15 mouse cellular contexts compared by ENCODE assay signal in the genomic region with DNA sequence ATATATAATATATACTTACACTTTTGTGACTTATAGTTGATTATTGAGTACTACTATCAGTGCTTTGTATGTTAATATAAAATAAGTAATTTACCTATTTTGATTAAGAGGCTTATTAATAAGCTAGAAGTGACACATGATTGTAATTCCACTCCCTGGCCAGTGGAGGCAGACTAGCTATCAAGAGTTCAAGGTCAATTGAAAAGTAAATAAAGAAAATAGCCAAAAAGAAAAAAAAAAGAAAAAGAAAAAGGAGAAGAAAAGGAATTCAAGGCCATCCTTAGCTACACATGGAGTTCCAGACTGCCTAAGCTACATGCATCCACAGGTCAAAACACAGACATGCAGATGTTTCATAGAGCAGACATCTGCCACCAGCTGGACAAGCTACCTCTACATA. TPM values are rescaled to one million over a fixed set of nuclear protein-coding genes. Genes with fewer than 3 reads are reported as not detected.
DNase-seq lines count a peak whose midpoint lies in the region; ATAC-seq and TF ChIP-seq lines count a peak whose summit lies in the region.
"Had no signal": no experiment of that assay in that cellular context is flagged by ENCODE, and none has a peak within 500 bp of the region (broad histone marks: within the 10 kb centered on the region; RNA-seq: fewer than 3 reads in every experiment).

No protein-coding gene starts in this region.

- H3K4me2 ChIP-seq in heart, postnatal 0 days (ENCODE audit: low read depth, low read length) = no peak overlapping the region
- no peak overlapping the region for H3K4me2 ChIP-seq in midbrain, embryonic 14.5 days (ENCODE audit: low read length)
- H3K4me2 ChIP-seq in midbrain, embryonic 16.5 days (ENCODE audit: low read length) = no peak overlapping the region
- no peak overlapping the region for H3K4me2 ChIP-seq in midbrain, embryonic 15.5 days
- H3K4me2 ChIP-seq: lung, embryonic 15.5 days; neural tube, embryonic 15.5 days had no signal

- no peak for TF ChIP-seq EP300 in heart, postnatal 0 days (IDR thresholded peaks at IDR 0.05; ENCODE audit: low read depth)

- TF ChIP-seq CTCF in heart, postnatal 0 days (IDR thresholded peaks at IDR 0.05; ENCODE audit: low read depth) = peak; percentile 28

- in situ Hi-C loops in ES-E14 (cut with MboI; ENCODE audit: low sequenced_read_pairs in 2 of 2, unreplicated experiment in 2 of 2) = no loop called here

- no peaks in the 10 kb centered on the region for H3K27me3 ChIP-seq in heart, postnatal 0 days (ENCODE audit: control insufficient read depth, insufficient read depth, low read length)
- no peaks in the 10 kb centered on the region for H3K27me3 ChIP-seq in midbrain, embryonic 14.5 days (ENCODE audit: control insufficient read depth, insufficient read depth, low read length)
- no peaks in the 10 kb centered on the region for H3K27me3 ChIP-seq in midbrain, embryonic 16.5 days (ENCODE audit: control insufficient read depth, insufficient read depth, low read depth, low read length)
- H3K27me3 ChIP-seq in midbrain, embryonic 15.5 days (replicated peaks) = no peaks in the 10 kb centered on the region
- H3K27me3 ChIP-seq: lung, embryonic 15.5 days; neural tube, embryonic 15.5 days had no signal

- no peak overlapping the region for H3K9ac ChIP-seq in heart, postnatal 0 days (replicated peaks; ENCODE audit: low read depth, low read length)
- no peak overlapping the region for H3K9ac ChIP-seq in midbrain, embryonic 14.5 days (replicated peaks; ENCODE audit: low read length)
- H3K9ac ChIP-seq in midbrain, embryonic 16.5 days (ENCODE audit: low read depth, low read length) = no peak overlapping the region
- no peak overlapping the region for H3K9ac ChIP-seq in ES-E14 (ENCODE audit: insufficient read depth, low read depth, low read length, poor library complexity, severe bottlenecking)
- no peak overlapping the region for H3K9ac ChIP-seq in midbrain, embryonic 15.5 days
- H3K9ac ChIP-seq: lung, embryonic 15.5 days; neural tube, embryonic 15.5 days had no signal

- no peaks in the 10 kb centered on the region for H3K36me3 ChIP-seq in heart, postnatal 0 days (replicated peaks; ENCODE audit: control insufficient read depth, insufficient read depth, low read length)
- H3K36me3 ChIP-seq in midbrain, embryonic 14.5 days (ENCODE audit: control insufficient read depth, insufficient read depth, low read length) = no peaks in the 10 kb centered on the region
- H3K36me3 ChIP-seq in midbrain, embryonic 16.5 days (ENCODE audit: control insufficient read depth, insufficient read depth, low read length) = no peaks in the 10 kb centered on the region
- H3K36me3 ChIP-seq in ES-E14 (ENCODE audit: control insufficient read depth, insufficient read depth, low read length, poor library complexity, severe bottlenecking) = no peaks in the 10 kb centered on the region
- no peaks in the 10 kb centered on the region for H3K36me3 ChIP-seq in midbrain, embryonic 15.5 days (replicated peaks)
- H3K36me3 ChIP-seq: lung, embryonic 15.5 days; midbrain, embryonic 10.5 days; neural tube, embryonic 15.5 days had no signal

- intact Hi-C loops in heart, postnatal 10 days (cut with DNase I) = no loop called here

- ATAC-seq in heart, postnatal 0 days (ENCODE audit: insufficient read depth, low read depth) = no peak
- no peak for ATAC-seq in midbrain, embryonic 14.5 days (ENCODE audit: low FRiP score, low TSS enrichment)
- no peak for ATAC-seq in midbrain, embryonic 16.5 days
- no peak for ATAC-seq in midbrain, embryonic 15.5 days (replicated peaks)
- ATAC-seq: hindbrain, embryonic 16.5 days had no signal

- H3K9me3 ChIP-seq in heart, postnatal 0 days (replicated peaks; ENCODE audit: control insufficient read depth, low read length) = no peaks in the 10 kb centered on the region
- H3K9me3 ChIP-seq in midbrain, embryonic 14.5 days (ENCODE audit: control insufficient read depth, low read length) = no peaks in the 10 kb centered on the region
- H3K9me3 ChIP-seq in midbrain, embryonic 16.5 days (replicated peaks; ENCODE audit: control insufficient read depth, low read length, poor library complexity, severe bottlenecking) = no peaks in the 10 kb centered on the region
- no peaks in the 10 kb centered on the region for H3K9me3 ChIP-seq in ES-E14 (ENCODE audit: control insufficient read depth, insufficient read depth, low read depth, low read length)
- H3K9me3 ChIP-seq in midbrain, embryonic 15.5 days = no peaks in the 10 kb centered on the region
- H3K9me3 ChIP-seq: lung, embryonic 15.5 days; midbrain, embryonic 10.5 days; neural tube, embryonic 15.5 days had no signal

- no peak overlapping the region for H3K27ac ChIP-seq in heart, postnatal 0 days (ENCODE audit: low read depth)
- H3K27ac ChIP-seq in midbrain, embryonic 14.5 days (replicated peaks; ENCODE audit: low read depth, low read length) = no peak overlapping the region
- H3K27ac ChIP-seq in midbrain, embryonic 16.5 days (ENCODE audit: low read length) = no peak overlapping the region
- H3K27ac ChIP-seq in ES-E14 (ENCODE audit: insufficient read depth, low read depth, low read length, poor library complexity, severe bottlenecking) = no peak overlapping the region
- no peak overlapping the region for H3K27ac ChIP-seq in midbrain, embryonic 15.5 days
- H3K27ac ChIP-seq: lung, embryonic 15.5 days; midbrain, embryonic 10.5 days; neural tube, embryonic 15.5 days had no signal

- no peak overlapping the region for H3K4me3 ChIP-seq in heart, postnatal 0 days (ENCODE audit: low read depth, low read length)
- H3K4me3 ChIP-seq in midbrain, embryonic 14.5 days (replicated peaks; ENCODE audit: low read depth, low read length) = no peak overlapping the region
- no peak overlapping the region for H3K4me3 ChIP-seq in midbrain, embryonic 16.5 days (ENCODE audit: low read depth, low read length)
- H3K4me3 ChIP-seq in ES-E14 (ENCODE audit: insufficient read depth in 1 of 2, low read depth in 1 of 2, low read length in 2 of 2, poor library complexity in 1 of 2, severe bottlenecking in 1 of 2) = no peak overlapping the region
- H3K4me3 ChIP-seq in midbrain, embryonic 15.5 days = no peak overlapping the region
- H3K4me3 ChIP-seq: lung, embryonic 15.5 days; midbrain, embryonic 10.5 days; neural tube, embryonic 15.5 days had no signal

- H3K4me1 ChIP-seq in heart, postnatal 0 days (ENCODE audit: control insufficient read depth, insufficient read depth) = peaks cover 13% of the 10 kb centered on the region
- no peaks in the 10 kb centered on the region; the same call in 1 of the 2 replicates for H3K4me1 ChIP-seq in midbrain, embryonic 14.5 days (ENCODE audit: control insufficient read depth, insufficient read depth, low read length)
- H3K4me1 ChIP-seq in midbrain, embryonic 16.5 days (ENCODE audit: control insufficient read depth, insufficient read depth, low read length) = peaks cover 7% of the 10 kb centered on the region; the same call in 1 of the 2 replicates
- H3K4me1 ChIP-seq in ES-E14 (ENCODE audit: control insufficient read depth in 2 of 2, insufficient read depth in 2 of 2, low read length in 2 of 2, poor library complexity in 1 of 2) = peaks cover 0 to 2% of the 10 kb centered on the region in 2 experiments; a peak in 1 of 4 replicates
- peaks cover 28% of the 10 kb centered on the region for H3K4me1 ChIP-seq in midbrain, embryonic 15.5 days

- no peak for DNase-seq in heart, postnatal 0 days (ENCODE audit: low spot score)
- DNase-seq in heart, postnatal 10 days = no peak
- DNase-seq in midbrain, embryonic 14.5 days = peak; percentile 28
- no peak for DNase-seq in ES-E14 (ENCODE audit: low read depth, low spot score)
- DNase-seq in retina, embryonic 14.5 days (ENCODE audit: low spot score) = peak; percentile 57
- no peak for DNase-seq in frontal cortex, adult 2 months (ENCODE audit: extremely low spot score in 1 of 2, low spot score in 1 of 2)
- DNase-seq: adrenal gland, postnatal 10 days; kidney, postnatal 4 days; right cerebral cortex, postnatal 25 days had no signal

TF ChIP-seq in ES-E14, 5 proteins besides CTCF, POLR2A, EP300 and RAD21:
- TF ChIP-seq CHD2 (IDR thresholded peaks at IDR 0.05; ENCODE audit: low read depth, low read length) (no peak), ZNF384 (IDR thresholded peaks at IDR 0.05; ENCODE audit: low read depth, low read length) (peak; percentile 73)

RNA-seq across cellular contexts. Expression of gene Arf6, which starts 5.5 kb away (rescaled TPM):
- total RNA-seq in heart, postnatal 0 days (2014; rRNA removed; ENCODE audit: low replicate concordance) = 115 and 155 TPM in 2 replicates
- 32.4 and 35.6 TPM in 2 replicates for polyA plus RNA-seq in heart, postnatal 0 days (2015; fragmentation: Nextera tagmentation; extraction: Ambion mirVana)
- total RNA-seq in heart, postnatal 10 days (2021) = 10 to 100 TPM; 77.1 to 81.6 TPM
- 34.5 and 34.7 TPM in 2 replicates for polyA plus RNA-seq in midbrain, embryonic 14.5 days (2014; fragmentation: Nextera tagmentation; extraction: Ambion mirVana)
- 20.4 and 20.7 TPM in 2 replicates for polyA plus RNA-seq in midbrain, embryonic 16.5 days (2015; fragmentation: Nextera tagmentation; extraction: Ambion mirVana)
- 74.7 and 89.3 TPM in 2 replicates for total RNA-seq in ES-E14 (2012; rRNA removed)
- polyA plus RNA-seq in frontal cortex, adult 2 months (2012; rRNA removed) = 46.3 and 48.8 TPM in 2 replicates
- polyA plus RNA-seq in midbrain, embryonic 15.5 days (2015; fragmentation: Nextera tagmentation; extraction: Ambion mirVana) = 25.9 and 27.3 TPM in 2 replicates

RNA-seq across cellular contexts. Expression of gene Gm9887, which starts 5.8 kb away (rescaled TPM):
- total RNA-seq in heart, postnatal 0 days (2014; rRNA removed; ENCODE audit: low replicate concordance) = not detected in 2 replicates
- 0.55 and 1.9 TPM in 2 replicates for polyA plus RNA-seq in heart, postnatal 0 days (2015; fragmentation: Nextera tagmentation; extraction: Ambion mirVana)
- 1 to 10 TPM in 1 of 2 experiments, under 1 TPM in 1; 0.89 to 1.2 TPM for total RNA-seq in heart, postnatal 10 days (2021)
- polyA plus RNA-seq in midbrain, embryonic 14.5 days (2014; fragmentation: Nextera tagmentation; extraction: Ambion mirVana) = 0.51 and 0.53 TPM in 2 replicates
- 0.88 and 0.99 TPM in 2 replicates for polyA plus RNA-seq in midbrain, embryonic 16.5 days (2015; fragmentation: Nextera tagmentation; extraction: Ambion mirVana)
- total RNA-seq in ES-E14 (2012; rRNA removed) = 1.4 and 2.6 TPM in 2 replicates
- polyA plus RNA-seq in frontal cortex, adult 2 months (2012; rRNA removed) = 0.27 and 0.50 TPM in 2 replicates
- polyA plus RNA-seq in midbrain, embryonic 15.5 days (2015; fragmentation: Nextera tagmentation; extraction: Ambion mirVana) = 0.63 and 1.0 TPM in 2 replicates

RNA-seq across cellular contexts. Expression of gene Nemf, which starts 9.5 kb away (rescaled TPM):
- total RNA-seq in heart, postnatal 0 days (2014; rRNA removed; ENCODE audit: low replicate concordance) = 12.1 and 23.2 TPM in 2 replicates
- 45.7 and 45.9 TPM in 2 replicates for polyA plus RNA-seq in heart, postnatal 0 days (2015; fragmentation: Nextera tagmentation; extraction: Ambion mirVana)
- total RNA-seq in heart, postnatal 10 days (2021) = 10 to 100 TPM; 29.1 to 32.4 TPM
- 78.8 and 87.1 TPM in 2 replicates for polyA plus RNA-seq in midbrain, embryonic 14.5 days (2014; fragmentation: Nextera tagmentation; extraction: Ambion mirVana)
- polyA plus RNA-seq in midbrain, embryonic 16.5 days (2015; fragmentation: Nextera tagmentation; extraction: Ambion mirVana) = 86.5 and 91.1 TPM in 2 replicates
- 46.9 and 47.9 TPM in 2 replicates for total RNA-seq in ES-E14 (2012; rRNA removed)
- polyA plus RNA-seq in frontal cortex, adult 2 months (2012; rRNA removed) = 38.2 and 45.4 TPM in 2 replicates
- 87.0 and 93.6 TPM in 2 replicates for polyA plus RNA-seq in midbrain, embryonic 15.5 days (2015; fragmentation: Nextera tagmentation; extraction: Ambion mirVana)

Comparison
In these comparisons a context has a peak if more than half of its experiments do, and no peak if none do; other contexts are left out.
1. DNase-seq: peak in midbrain, embryonic 14.5 days (single experiment) and retina, embryonic 14.5 days (single experiment); none in heart, postnatal 0 days (single experiment), heart, postnatal 10 days (0 of 2), ES-E14 (single experiment) and frontal cortex, adult 2 months (0 of 2).